Mouse (Mus musculus): ENCODE results near the gene Ttc23l. TPM values are rescaled to one million over a fixed set of nuclear protein-coding genes. Genes with fewer than 3 reads are reported as not detected.
A peak's percentile ranks its signal among the peaks of the same experiment; 100 is the strongest.

Ttc23l gene
- polyA plus RNA-seq, 2 experiments: not detected

- Histone ChIP-seq H3K4me3 (replicated peaks; ENCODE audit: low read length) (no peak overlapping the region), H3K9ac (ENCODE audit: low read depth, low read length, severe bottlenecking) (no peak overlapping the region), H3K36me3 (ENCODE audit: control insufficient read depth, insufficient read depth, low read length) (peaks cover 48% of the 10 kb centered on the region), H3K4me2 (replicated peaks; ENCODE audit: low read depth, low read length, severe bottlenecking) (no peak overlapping the region), H3K27me3 (ENCODE audit: control insufficient read depth, insufficient read depth, low read length) (no peaks in the 10 kb centered on the region), H3K27ac (replicated peaks; ENCODE audit: low read depth, low read length) (0 out of 2 replicates have a peak overlapping the region, but pooled peaks have one; percentile 20), H3K9me3 (ENCODE audit: control insufficient read depth, low read length) (no peaks in the 10 kb centered on the region), H3K4me1 (ENCODE audit: control insufficient read depth, insufficient read depth, low read length) (no peaks in the 10 kb centered on the region)
- DNase-seq (ENCODE audit: low spot score) (no peak), ATAC-seq (ENCODE audit: low FRiP score, low read depth) (no peak)
- 79% methylated on average over 3 of the region's 3 CpGs for WGBS
- TF ChIP-seq POLR2A (IDR thresholded peaks at IDR 0.05; ENCODE audit: borderline replicate concordance, extremely low read depth, insufficient read depth, insufficient read length): no peak
Measured at GRCm38 (mm10) chr15:10579159-10579558, 20.7 kb upstream of the Ttc23l start.

GRCm38 (mm10) chr15:10566486-10566885, 8.0 kb upstream of the Ttc23l start:
- TF ChIP-seq POLR2A (IDR thresholded peaks at IDR 0.05; ENCODE audit: borderline replicate concordance, extremely low read depth, insufficient read depth, insufficient read length): no peak
- no peaks in the 10 kb centered on the region for H3K4me1 ChIP-seq (ENCODE audit: control insufficient read depth, insufficient read depth, low read length)
- H3K9me3 ChIP-seq (ENCODE audit: control insufficient read depth, low read length): no peaks in the 10 kb centered on the region
- no peaks in the 10 kb centered on the region for H3K27me3 ChIP-seq (ENCODE audit: control insufficient read depth, insufficient read depth, low read length)
- H3K9ac ChIP-seq (ENCODE audit: low read depth, low read length, severe bottlenecking): no peak overlapping the region
- H3K27ac ChIP-seq (replicated peaks; ENCODE audit: low read depth, low read length): no peak overlapping the region
- H3K36me3 ChIP-seq (ENCODE audit: control insufficient read depth, insufficient read depth, low read length): peaks cover 41% of the 10 kb centered on the region
- 88% methylated on average over 7 of the region's 7 CpGs for WGBS
- no peak overlapping the region for H3K4me3 ChIP-seq (replicated peaks; ENCODE audit: low read length)
- DNase-seq (ENCODE audit: low spot score) (no peak), ATAC-seq (ENCODE audit: low FRiP score, low read depth) (no peak)
- no peak overlapping the region for H3K4me2 ChIP-seq (replicated peaks; ENCODE audit: low read depth, low read length, severe bottlenecking)

GRCm38 (mm10) chr15:10564201-10564600, 5.7 kb upstream of the Ttc23l start:
- WGBS: 28% methylated on average over 1 of the region's 1 CpGs
- H3K4me1 ChIP-seq (ENCODE audit: control insufficient read depth, insufficient read depth, low read length): no peaks in the 10 kb centered on the region
- no peak for TF ChIP-seq POLR2A (IDR thresholded peaks at IDR 0.05; ENCODE audit: borderline replicate concordance, extremely low read depth, insufficient read depth, insufficient read length)
- H3K36me3 ChIP-seq (ENCODE audit: control insufficient read depth, insufficient read depth, low read length): peaks cover 20% of the 10 kb centered on the region
- no peaks in the 10 kb centered on the region for H3K9me3 ChIP-seq (ENCODE audit: control insufficient read depth, low read length)
- ATAC-seq (ENCODE audit: low FRiP score, low read depth): no peak
- DNase-seq (ENCODE audit: low spot score): no peak
- H3K9ac ChIP-seq (ENCODE audit: low read depth, low read length, severe bottlenecking): no peak overlapping the region
- no peak overlapping the region for H3K4me3 ChIP-seq (replicated peaks; ENCODE audit: low read length)
- no peak overlapping the region for H3K4me2 ChIP-seq (replicated peaks; ENCODE audit: low read depth, low read length, severe bottlenecking)
- H3K27ac ChIP-seq (replicated peaks; ENCODE audit: low read depth, low read length): no peak overlapping the region
- no peaks in the 10 kb centered on the region for H3K27me3 ChIP-seq (ENCODE audit: control insufficient read depth, insufficient read depth, low read length)

GRCm38 (mm10) chr15:10562281-10562680, 3.8 kb upstream of the Ttc23l start:
- Histone ChIP-seq H3K9ac (ENCODE audit: low read depth, low read length, severe bottlenecking) (no peak overlapping the region), H3K4me2 (replicated peaks; ENCODE audit: low read depth, low read length, severe bottlenecking) (no peak overlapping the region), H3K9me3 (ENCODE audit: control insufficient read depth, low read length) (no peaks in the 10 kb centered on the region), H3K27me3 (ENCODE audit: control insufficient read depth, insufficient read depth, low read length) (no peaks in the 10 kb centered on the region), H3K36me3 (ENCODE audit: control insufficient read depth, insufficient read depth, low read length) (peaks cover 3% of the 10 kb centered on the region), H3K4me3 (replicated peaks; ENCODE audit: low read length) (no peak overlapping the region), H3K27ac (replicated peaks; ENCODE audit: low read depth, low read length) (no peak overlapping the region), H3K4me1 (ENCODE audit: control insufficient read depth, insufficient read depth, low read length) (no peaks in the 10 kb centered on the region)
- TF ChIP-seq POLR2A (IDR thresholded peaks at IDR 0.05; ENCODE audit: borderline replicate concordance, extremely low read depth, insufficient read depth, insufficient read length): no peak
- DNase-seq (ENCODE audit: low spot score) (no peak), ATAC-seq (ENCODE audit: low FRiP score, low read depth) (no peak)

- WGBS: 91% methylated on average over 7 of the region's 7 CpGs
- H3K9ac ChIP-seq (ENCODE audit: low read depth, low read length, severe bottlenecking): no peak overlapping the region
Measured at GRCm38 (mm10) chr15:10560005-10560404, 1.5 kb upstream of the Ttc23l start.

GRCm38 (mm10) chr15:10554336-10554735, 4.1 kb downstream of the Ttc23l start:
- Histone ChIP-seq H3K9ac (ENCODE audit: low read depth, low read length, severe bottlenecking) (no peak overlapping the region), H3K9me3 (ENCODE audit: control insufficient read depth, low read length) (no peaks in the 10 kb centered on the region), H3K4me2 (replicated peaks; ENCODE audit: low read depth, low read length, severe bottlenecking) (no peak overlapping the region), H3K4me1 (ENCODE audit: control insufficient read depth, insufficient read depth, low read length) (no peaks in the 10 kb centered on the region), H3K27ac (replicated peaks; ENCODE audit: low read depth, low read length) (no peak overlapping the region), H3K27me3 (ENCODE audit: control insufficient read depth, insufficient read depth, low read length) (no peaks in the 10 kb centered on the region), H3K4me3 (replicated peaks; ENCODE audit: low read length) (no peak overlapping the region), H3K36me3 (ENCODE audit: control insufficient read depth, insufficient read depth, low read length) (no peaks in the 10 kb centered on the region)
- DNase-seq (ENCODE audit: low spot score) (no peak), ATAC-seq (ENCODE audit: low FRiP score, low read depth) (no peak)
- TF ChIP-seq POLR2A (IDR thresholded peaks at IDR 0.05; ENCODE audit: borderline replicate concordance, extremely low read depth, insufficient read depth, insufficient read length): no peak

More at GRCm38 (mm10) chr15:10560005-10560404, 1.5 kb upstream of the Ttc23l start:
- Histone ChIP-seq H3K36me3 (ENCODE audit: control insufficient read depth, insufficient read depth, low read length) (no peaks in the 10 kb centered on the region), H3K4me3 (replicated peaks; ENCODE audit: low read length) (no peak overlapping the region), H3K27ac (replicated peaks; ENCODE audit: low read depth, low read length) (no peak overlapping the region), H3K9me3 (ENCODE audit: control insufficient read depth, low read length) (no peaks in the 10 kb centered on the region), H3K27me3 (ENCODE audit: control insufficient read depth, insufficient read depth, low read length) (no peaks in the 10 kb centered on the region), H3K4me2 (replicated peaks; ENCODE audit: low read depth, low read length, severe bottlenecking) (no peak overlapping the region), H3K4me1 (ENCODE audit: control insufficient read depth, insufficient read depth, low read length) (no peaks in the 10 kb centered on the region)
- DNase-seq (ENCODE audit: low spot score) (no peak), ATAC-seq (ENCODE audit: low FRiP score, low read depth) (no peak)
- no peak for TF ChIP-seq POLR2A (IDR thresholded peaks at IDR 0.05; ENCODE audit: borderline replicate concordance, extremely low read depth, insufficient read depth, insufficient read length)

All from limb, embryonic 14.5 days (tissue).